Mouse (Mus musculus) ES-E14 (cell line): ENCODE measurements around the gene Itga2b. TPM values are rescaled to one million over a fixed set of nuclear protein-coding genes. Genes with fewer than 3 reads are reported as not detected.

Experiments used
- DNase-seq: peaks from one replicate; pipeline ENCODE4 v3.0.0-alpha.2; 2013; ENCODE audit warnings: low read depth, low spot score
- H3K27ac ChIP-seq: 2 replicates; pipeline ENCODE4 v1.5.1; 2012; ENCODE audit warnings: low read depth, mild to moderate bottlenecking, low read length, moderate library complexity, mixed read lengths; ENCODE audit not compliant: poor library complexity, insufficient read depth, severe bottlenecking
- H3K36me3 ChIP-seq: 2 replicates; pipeline ENCODE4 v1.6.1; 2012; ENCODE audit warnings: mild to moderate bottlenecking, low read length, moderate library complexity, mixed read lengths; ENCODE audit not compliant: control insufficient read depth, poor library complexity, insufficient read depth, severe bottlenecking
- H3K4me1 ChIP-seq, 2 experiments: fragments of 150-350 bp in 1 of 2; sonication (generic) in 1 of 2; 2 replicates each; pipeline ENCODE4 v1.6.1; 2012; ENCODE audit warnings: low read length in 2 of 2, mild to moderate bottlenecking in 1 of 2, mixed read lengths in 1 of 2; ENCODE audit not compliant: control insufficient read depth in 2 of 2, insufficient read depth in 2 of 2, poor library complexity in 1 of 2
- H3K4me3 ChIP-seq, 2 experiments: fragments of 150-350 bp in 1 of 2; sonication (generic) in 1 of 2; 2 replicates each; pipeline ENCODE4 v1.5.1; 2012; ENCODE audit warnings: low read length in 2 of 2, low read depth in 1 of 2, mild to moderate bottlenecking in 1 of 2, mixed read lengths in 1 of 2; ENCODE audit not compliant: insufficient read depth in 1 of 2, poor library complexity in 1 of 2, severe bottlenecking in 1 of 2
- H3K9ac ChIP-seq: 2 replicates; pipeline ENCODE4 v1.6.1; 2012; ENCODE audit warnings: low read depth, mild to moderate bottlenecking, low read length, mixed read lengths; ENCODE audit not compliant: poor library complexity, insufficient read depth, severe bottlenecking
- H3K9me3 ChIP-seq: fragments of 150-350 bp; sonication (generic); 2 replicates; pipeline ENCODE4 v1.6.1; 2012; ENCODE audit warnings: low read depth, mild to moderate bottlenecking, low read length; ENCODE audit not compliant: control insufficient read depth, insufficient read depth
- CHD2 ChIP-seq: IDR thresholded peaks from 2 replicates; pipeline ENCODE4 v1.6.1; 2014; ENCODE audit warnings: mild to moderate bottlenecking, low read depth, low read length, inconsistent platforms
- HCFC1 ChIP-seq: IDR thresholded peaks from 2 replicates; pipeline ENCODE4 v1.6.1; 2012; ENCODE audit warnings: low read length, inconsistent platforms, borderline replicate concordance; ENCODE audit not compliant: insufficient read depth
- MAFK ChIP-seq: IDR thresholded peaks from 2 replicates; pipeline ENCODE4 v1.6.1; 2014; ENCODE audit warnings: mild to moderate bottlenecking, low read depth, low read length, inconsistent platforms; ENCODE audit not compliant: insufficient read depth
- ZC3H11A ChIP-seq: IDR thresholded peaks from 2 replicates; pipeline ENCODE4 v1.6.1; 2012; ENCODE audit warnings: low read depth, mild to moderate bottlenecking, inconsistent platforms, low read length, borderline replicate concordance
- ZNF384 ChIP-seq: IDR thresholded peaks from 2 replicates; pipeline ENCODE4 v1.6.1; 2012; ENCODE audit warnings: low read depth, low read length, inconsistent platforms
- in situ Hi-C, 2 experiments: fragments of 600-800 bp; cut with MboI; formaldehyde crosslinking; loops; one replicate each; pipeline ENCODE4 v1.15.1; 2025; ENCODE audit warnings: low sequenced_read_pairs in 2 of 2, inconsistent platforms in 1 of 2; ENCODE audit not compliant: unreplicated experiment in 2 of 2
- total RNA-seq: library from RNA; depleted of rRNA; stranded (reverse); fragments of 300-350 nt; gene quantifications from 2 replicates; pipeline ENCODE4 v1.2.3, GENCODE M21; 2012

The Itga2b gene
- total RNA-seq, 1 experiment, result 6.6 TPM

DNA sequence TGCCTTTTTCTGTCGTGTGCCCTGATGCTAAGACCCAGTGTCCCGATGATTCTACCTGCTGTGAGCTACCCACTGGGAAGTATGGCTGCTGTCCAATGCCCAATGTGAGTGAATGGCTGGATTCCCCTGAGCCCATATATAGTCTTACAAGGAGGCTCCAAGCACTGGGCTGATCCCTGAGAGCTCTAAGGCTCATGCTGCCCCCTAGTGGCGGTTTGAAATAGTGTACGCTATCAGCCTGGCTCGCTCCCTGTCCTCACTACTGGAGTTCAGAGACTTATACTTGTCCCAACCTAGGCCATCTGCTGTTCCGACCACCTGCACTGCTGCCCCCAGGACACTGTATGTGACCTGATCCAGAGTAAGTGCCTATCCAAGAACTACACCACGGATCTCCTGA is 35.5 kb downstream of the Itga2b start:
- in situ Hi-C loops, result loop anchor here in 1 of 2 experiments (10.0 kb wide), 1 partner anchor 110 kb away; no protein-coding TSS in a partner anchor
- Histone ChIP-seq H3K4me3 (no peak overlapping the region), H3K27ac (no peak overlapping the region), H3K4me1 (peaks cover 0 to 10% of the 10 kb centered on the region in 2 experiments; a peak in 3 of 4 replicates), H3K9me3 (no peaks in the 10 kb centered on the region), H3K9ac (no peak overlapping the region), H3K36me3 (peaks cover 33% of the 10 kb centered on the region)
- no peak for TF ChIP-seq CHD2
- TF ChIP-seq MAFK, result no peak
- TF ChIP-seq HCFC1, result no peak
- 0 out of 2 replicates have a peak, but pooled peaks have one; percentile 39 for TF ChIP-seq ZC3H11A
- TF ChIP-seq ZNF384, result no peak
- DNase-seq, result peak; percentile 88

DNA sequence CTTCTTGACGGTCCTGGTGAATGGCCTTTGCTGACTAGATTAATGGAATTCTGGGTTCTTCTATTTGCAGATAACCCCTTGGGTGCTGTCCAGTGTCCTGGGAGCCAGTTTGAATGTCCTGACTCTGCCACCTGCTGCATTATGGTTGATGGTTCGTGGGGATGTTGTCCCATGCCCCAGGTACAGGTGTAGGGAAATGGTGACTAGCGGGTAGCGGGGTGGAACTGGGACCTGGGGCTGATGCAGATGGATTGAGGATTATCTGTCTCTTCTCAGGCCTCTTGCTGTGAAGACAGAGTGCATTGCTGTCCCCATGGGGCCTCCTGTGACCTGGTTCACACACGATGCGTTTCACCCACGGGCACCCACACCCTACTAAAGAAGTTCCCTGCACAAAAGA is 36.1 kb downstream of the Itga2b start:
- peaks cover 0 to 11% of the 10 kb centered on the region in 2 experiments; a peak in 3 of 4 replicates for H3K4me1 ChIP-seq

DNA sequence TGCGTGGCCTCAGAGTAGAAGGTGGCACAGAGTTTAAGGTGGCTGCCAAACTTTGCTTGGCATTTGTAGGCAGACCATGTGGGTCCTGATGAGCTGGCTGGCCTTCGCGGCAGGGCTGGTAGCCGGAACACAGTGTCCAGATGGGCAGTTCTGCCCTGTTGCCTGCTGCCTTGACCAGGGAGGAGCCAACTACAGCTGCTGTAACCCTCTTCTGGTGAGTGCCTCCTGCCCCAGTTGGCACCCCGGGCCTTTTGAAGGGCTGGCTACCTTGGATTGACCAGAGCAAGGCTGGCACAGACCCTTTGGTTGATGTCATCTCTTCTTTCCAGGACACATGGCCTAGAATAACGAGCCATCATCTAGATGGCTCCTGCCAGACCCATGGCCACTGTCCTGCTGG is 37.0 kb downstream of the Itga2b start:
- no peak overlapping the region for H3K9ac ChIP-seq
- no peak overlapping the region for H3K4me3 ChIP-seq
- TF ChIP-seq CHD2, result no peak
- TF ChIP-seq HCFC1, result no peak
- no peak for TF ChIP-seq ZC3H11A
- no peak for TF ChIP-seq ZNF384
- TF ChIP-seq MAFK, result no peak
- DNase-seq, result no peak
- no peak overlapping the region for H3K27ac ChIP-seq
- H3K4me1 ChIP-seq, result peaks cover 0 to 11% of the 10 kb centered on the region in 2 experiments; a peak in 3 of 4 replicates
- H3K9me3 ChIP-seq, result no peaks in the 10 kb centered on the region
- peaks cover 33% of the 10 kb centered on the region for H3K36me3 ChIP-seq
- in situ Hi-C loops, result loop anchor here in 1 of 2 experiments (10.0 kb wide), 1 partner anchor 108 kb away; no protein-coding TSS in a partner anchor

More for the DNA sequence above, 36.1 kb downstream of the Itga2b start:
- in situ Hi-C loops, result loop anchor here in 1 of 2 experiments (10.0 kb wide), 1 partner anchor 109 kb away; no protein-coding TSS in a partner anchor
- peaks cover 33% of the 10 kb centered on the region for H3K36me3 ChIP-seq
- H3K9me3 ChIP-seq, result no peaks in the 10 kb centered on the region
- TF ChIP-seq ZNF384, result no peak
- no peak for TF ChIP-seq ZC3H11A
- no peak for TF ChIP-seq CHD2
- no peak for TF ChIP-seq MAFK
- TF ChIP-seq HCFC1, result no peak
- H3K9ac ChIP-seq, result no peak overlapping the region
- no peak overlapping the region for H3K4me3 ChIP-seq
- DNase-seq, result no peak
- no peak overlapping the region for H3K27ac ChIP-seq

DNA sequence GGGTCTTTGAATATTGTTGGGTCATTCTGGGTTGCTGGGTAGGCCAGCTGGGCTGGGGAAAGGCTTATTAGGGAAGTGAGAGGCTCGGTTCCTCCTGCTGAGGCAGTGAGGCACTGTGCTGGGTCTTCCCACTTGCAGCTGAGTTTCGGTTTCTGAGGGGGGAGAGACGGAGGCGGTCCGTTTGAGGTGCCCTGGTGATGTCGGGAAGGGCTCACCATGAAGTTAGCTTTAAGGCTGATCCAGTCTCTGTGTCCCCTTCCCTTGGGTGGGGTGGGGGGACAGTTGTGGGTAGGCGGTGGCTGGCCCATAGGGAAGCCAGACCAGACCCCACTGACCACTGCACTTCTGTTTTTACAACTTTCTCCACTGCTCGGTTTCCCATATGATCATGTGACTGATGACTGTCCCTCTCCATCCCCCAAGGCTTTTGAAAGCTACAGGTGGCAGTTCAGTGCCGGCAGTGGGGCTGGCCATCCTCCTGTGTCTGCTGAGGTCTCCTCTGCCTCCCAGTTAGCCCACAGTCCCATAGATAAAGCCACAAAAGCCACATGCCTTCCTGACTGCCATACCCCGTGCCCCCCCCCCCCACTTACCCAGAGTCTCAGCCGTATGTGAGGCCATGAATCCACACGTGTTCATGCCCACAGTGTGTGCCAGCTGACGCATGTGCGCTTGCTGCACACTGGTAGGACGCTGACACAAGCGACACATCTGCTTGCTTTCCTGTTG is 37.6 kb downstream of the Itga2b start:
- Histone ChIP-seq H3K4me3 (no peak overlapping the region), H3K27ac (no peak overlapping the region), H3K9me3 (no peaks in the 10 kb centered on the region), H3K36me3 (peaks cover 33% of the 10 kb centered on the region), H3K9ac (no peak overlapping the region), H3K4me1 (peaks cover 0 to 11% of the 10 kb centered on the region in 2 experiments; a peak in 3 of 4 replicates)
- in situ Hi-C loops, result loop anchor here in 1 of 2 experiments (10.0 kb wide), 1 partner anchor 107 kb away; no protein-coding TSS in a partner anchor
- DNase-seq, result no peak
- TF ChIP-seq CHD2, result no peak
- no peak for TF ChIP-seq ZNF384
- TF ChIP-seq HCFC1, result no peak
- no peak for TF ChIP-seq MAFK
- TF ChIP-seq ZC3H11A, result no peak
